8 mouse cellular contexts compared by ENCODE assay signal in genomic region chrX:37048890-37049823, GRCm38 (mm10). TPM values are rescaled to one million over a fixed set of nuclear protein-coding genes. Genes with fewer than 3 reads are reported as not detected.
DNase-seq lines count a peak whose midpoint lies in the region; ATAC-seq lines count a peak whose summit lies in the region.

No protein-coding gene starts in this region.

- H3K27ac ChIP-seq in heart, embryonic 13.5 days (replicated peaks): no peak overlapping the region
- H3K27ac ChIP-seq in forebrain, embryonic 10.5 days: no peak overlapping the region
- no peak overlapping the region for H3K27ac ChIP-seq in kidney, embryonic 14.5 days (ENCODE audit: low read depth, low read length)
- no peak overlapping the region for H3K27ac ChIP-seq in midbrain, embryonic 14.5 days (replicated peaks; ENCODE audit: low read depth, low read length)

- intact Hi-C loops in heart, postnatal 25 days (cut with DNase I): no loop called here

- H3K36me3 ChIP-seq in heart, embryonic 13.5 days: no peaks in the 10 kb centered on the region
- H3K36me3 ChIP-seq in forebrain, embryonic 10.5 days (replicated peaks): no peaks in the 10 kb centered on the region
- no peaks in the 10 kb centered on the region for H3K36me3 ChIP-seq in kidney, embryonic 14.5 days (ENCODE audit: control insufficient read depth, insufficient read depth, low read length)
- no peaks in the 10 kb centered on the region for H3K36me3 ChIP-seq in midbrain, embryonic 14.5 days (ENCODE audit: control insufficient read depth, insufficient read depth, low read length)

- 10% methylated on average over 68 of the region's 70 CpGs for WGBS in heart, embryonic 13.5 days
- WGBS in forebrain, embryonic 10.5 days: 19% methylated on average over 70 of the region's 70 CpGs
- 22% methylated on average over 70 of the region's 70 CpGs for WGBS in kidney, embryonic 14.5 days
- WGBS in midbrain, embryonic 14.5 days: 20% methylated on average over 70 of the region's 70 CpGs

- H3K4me2 ChIP-seq in heart, embryonic 13.5 days: peak overlapping the region; percentile 71
- H3K4me2 ChIP-seq in kidney, embryonic 14.5 days (replicated peaks; ENCODE audit: low read depth, low read length): peak overlapping the region; percentile 51
- peak overlapping the region; percentile 64 for H3K4me2 ChIP-seq in midbrain, embryonic 14.5 days (ENCODE audit: low read length)

- peak overlapping the region; percentile 54 for H3K9ac ChIP-seq in heart, embryonic 13.5 days
- no peak overlapping the region; the same call in 1 of the 2 replicates for H3K9ac ChIP-seq in kidney, embryonic 14.5 days (ENCODE audit: low read depth, low read length)
- peak overlapping the region; percentile 31; the same call in 1 of the 2 replicates for H3K9ac ChIP-seq in midbrain, embryonic 14.5 days (replicated peaks; ENCODE audit: low read length)

- H3K4me3 ChIP-seq in heart, embryonic 13.5 days: peak overlapping the region; percentile 47
- peak overlapping the region; percentile 45 for H3K4me3 ChIP-seq in forebrain, embryonic 10.5 days
- peak overlapping the region; percentile 34 for H3K4me3 ChIP-seq in kidney, embryonic 14.5 days (ENCODE audit: low read length)
- H3K4me3 ChIP-seq in midbrain, embryonic 14.5 days (replicated peaks; ENCODE audit: low read depth, low read length): peak overlapping the region; percentile 35

- H3K27me3 ChIP-seq in heart, embryonic 13.5 days (replicated peaks): peaks cover 79% of the 10 kb centered on the region
- peaks cover 96% of the 10 kb centered on the region for H3K27me3 ChIP-seq in forebrain, embryonic 10.5 days (ENCODE audit: poor library complexity, severe bottlenecking)
- peaks cover 36% of the 10 kb centered on the region for H3K27me3 ChIP-seq in kidney, embryonic 14.5 days (ENCODE audit: control insufficient read depth, insufficient read depth, low read length)
- H3K27me3 ChIP-seq in midbrain, embryonic 14.5 days (ENCODE audit: control insufficient read depth, insufficient read depth, low read length): peaks cover 14% of the 10 kb centered on the region; the same call in 1 of the 2 replicates

- peaks cover 6% of the 10 kb centered on the region; the same call in 1 of the 2 replicates for H3K4me1 ChIP-seq in heart, embryonic 13.5 days
- peaks cover 13% of the 10 kb centered on the region for H3K4me1 ChIP-seq in forebrain, embryonic 10.5 days
- H3K4me1 ChIP-seq in kidney, embryonic 14.5 days (ENCODE audit: control insufficient read depth, insufficient read depth, low read length): no peaks in the 10 kb centered on the region
- H3K4me1 ChIP-seq in midbrain, embryonic 14.5 days (ENCODE audit: control insufficient read depth, insufficient read depth, low read length): 0 out of 2 replicates have a peak, but pooled peaks cover 2% of the 10 kb centered on the region

- no peak for DNase-seq in heart, postnatal 25 days (ENCODE audit: low spot score)
- peak; percentile 22 for DNase-seq in ZHBTc4 (ENCODE audit: low read depth, low spot score)
- DNase-seq in forebrain, embryonic 10.5 days (ENCODE audit: extremely low spot score, low spot score): peak; percentile 17
- DNase-seq in midbrain, embryonic 14.5 days: peak; percentile 51
- DNase-seq in left cerebral cortex, adult 18-20 months (ENCODE audit: low spot score in 2 of 2): no peak
- DNase-seq in embryo, embryonic 10 days (ENCODE audit: low spot score): no peak

- H3K9me3 ChIP-seq in heart, embryonic 13.5 days: no peaks in the 10 kb centered on the region
- peaks cover 3% of the 10 kb centered on the region; the same call in 1 of the 2 replicates for H3K9me3 ChIP-seq in forebrain, embryonic 10.5 days
- no peaks in the 10 kb centered on the region for H3K9me3 ChIP-seq in kidney, embryonic 14.5 days (ENCODE audit: control insufficient read depth, low read length)
- no peaks in the 10 kb centered on the region for H3K9me3 ChIP-seq in midbrain, embryonic 14.5 days (ENCODE audit: control insufficient read depth, low read length)

- no peak for ATAC-seq in heart, embryonic 13.5 days (ENCODE audit: extremely low read depth, insufficient number of reproducible peaks, low FRiP score, low TSS enrichment)
- no peak; the same call in 1 of the 2 replicates for ATAC-seq in kidney, embryonic 14.5 days (ENCODE audit: low FRiP score, low TSS enrichment)
- ATAC-seq in midbrain, embryonic 14.5 days (ENCODE audit: low FRiP score, low TSS enrichment): no peak; the same call in 1 of the 2 replicates

RNA-seq across cellular contexts. Expression of gene Sowahd, which starts 0.5 kb away (rescaled TPM):
- polyA plus RNA-seq in heart, embryonic 13.5 days (2015; fragmentation: Nextera tagmentation; extraction: Ambion mirVana): 0.33 and 0.41 TPM in 2 replicates
- total RNA-seq in heart, postnatal 25 days (2021): not detected
- polyA plus RNA-seq in forebrain, embryonic 10.5 days (2016; fragmentation: Nextera tagmentation; extraction: Ambion mirVana): not detected in 2 replicates
- not detected in 2 replicates for polyA plus RNA-seq in kidney, embryonic 14.5 days (2014; fragmentation: Nextera tagmentation; extraction: Ambion mirVana)
- not detected in 2 replicates for polyA plus RNA-seq in midbrain, embryonic 14.5 days (2014; fragmentation: Nextera tagmentation; extraction: Ambion mirVana)
- total RNA-seq in left cerebral cortex, adult 18-20 months (2021): not detected

RNA-seq across cellular contexts. Expression of gene Rpl39, which starts 36.0 kb away (rescaled TPM):
- 377 and 401 TPM in 2 replicates for polyA plus RNA-seq in heart, embryonic 13.5 days (2015; fragmentation: Nextera tagmentation; extraction: Ambion mirVana)
- 100 to 1,000 TPM; 313 to 327 TPM for total RNA-seq in heart, postnatal 25 days (2021)
- polyA plus RNA-seq in forebrain, embryonic 10.5 days (2016; fragmentation: Nextera tagmentation; extraction: Ambion mirVana): 489 and 493 TPM in 2 replicates
- polyA plus RNA-seq in kidney, embryonic 14.5 days (2014; fragmentation: Nextera tagmentation; extraction: Ambion mirVana): 608 and 939 TPM in 2 replicates
- polyA plus RNA-seq in midbrain, embryonic 14.5 days (2014; fragmentation: Nextera tagmentation; extraction: Ambion mirVana): 348 and 369 TPM in 2 replicates
- 100 to 1,000 TPM; 274 to 295 TPM for total RNA-seq in left cerebral cortex, adult 18-20 months (2021)

RNA-seq across cellular contexts. Expression of gene Sept6, which starts 57.6 kb away (rescaled TPM):
- polyA plus RNA-seq in heart, embryonic 13.5 days (2015; fragmentation: Nextera tagmentation; extraction: Ambion mirVana): 50.9 and 55.0 TPM in 2 replicates
- total RNA-seq in heart, postnatal 25 days (2021): 1 to 10 TPM; 4.6 to 5.4 TPM
- polyA plus RNA-seq in forebrain, embryonic 10.5 days (2016; fragmentation: Nextera tagmentation; extraction: Ambion mirVana): 33.6 and 34.5 TPM in 2 replicates
- polyA plus RNA-seq in kidney, embryonic 14.5 days (2014; fragmentation: Nextera tagmentation; extraction: Ambion mirVana): 19.3 and 27.9 TPM in 2 replicates
- polyA plus RNA-seq in midbrain, embryonic 14.5 days (2014; fragmentation: Nextera tagmentation; extraction: Ambion mirVana): 62.2 and 76.7 TPM in 2 replicates
- 10 to 100 TPM; 58.3 to 67.0 TPM for total RNA-seq in left cerebral cortex, adult 18-20 months (2021)

Comparison
In these comparisons a context has a peak if more than half of its experiments do, and no peak if none do; other contexts are left out.
1. DNase-seq: peak in ZHBTc4 (single experiment), forebrain, embryonic 10.5 days (single experiment) and midbrain, embryonic 14.5 days (single experiment); none in heart, postnatal 25 days (single experiment), left cerebral cortex, adult 18-20 months (0 of 2) and embryo, embryonic 10 days (single experiment).
2. Peak in every context shown above with its lines, with median percentiles within 50 percentile points of each other: H3K4me2 ChIP-seq and H3K4me3 ChIP-seq.